Mouse (Mus musculus) megakaryocyte-erythroid progenitor cell, adult 5-6 weeks (primary cell): ENCODE data around the gene Trpc4ap. TPM values are rescaled to one million over a fixed set of nuclear protein-coding genes. Genes with fewer than 3 reads are reported as not detected.

ENCODE experiments used
- ATAC-seq: replicated peaks from 2 replicates; pipeline ENCODE4 v1.8.0; 2016; ENCODE audit warnings: mild to moderate bottlenecking, inconsistent platforms; ENCODE audit not compliant: severe bottlenecking, poor library complexity, low FRiP score, low TSS enrichment
- total RNA-seq, 2 experiments: library from RNA; stranded (forward) in 1 of 2; stranded (reverse) in 1 of 2; fragments of 200-1000, 215-1000 nt in 1 of 2; fragments of >200 nt in 1 of 2; fragmentation: Nextera tagmentation in 1 of 2; gene quantifications; 2 replicates each; pipeline ENCODE4 v1.2.3; 2014 to 2017

The Trpc4ap gene
- total RNA-seq, 2 experiments from 2014 or later = 61.0 to 86.6 TPM

GRCm38 (mm10) chr2:155696091-155696558, 3.9 kb upstream of the Trpc4ap start:
- ATAC-seq = peak; percentile 72

GRCm38 (mm10) chr2:155695316-155695715, 3.1 kb upstream of the Trpc4ap start:
- ATAC-seq = no peak

- no peak for ATAC-seq
Measured at GRCm38 (mm10) chr2:155694564-155694963, 2.4 kb upstream of the Trpc4ap start.

GRCm38 (mm10) chr2:155693136-155693535, 952 bp upstream of the Trpc4ap start:
- ATAC-seq = no peak

GRCm38 (mm10) chr2:155691336-155691722, 855 bp downstream of the Trpc4ap start:
- no peak for ATAC-seq

- ATAC-seq = no peak
Measured at GRCm38 (mm10) chr2:155689211-155689610, 3.0 kb downstream of the Trpc4ap start.

- ATAC-seq = no peak
Measured at GRCm38 (mm10) chr2:155687746-155688145, 4.4 kb downstream of the Trpc4ap start.

GRCm38 (mm10) chr2:155686572-155686971, 5.6 kb downstream of the Trpc4ap start:
- ATAC-seq = no peak

GRCm38 (mm10) chr2:155683821-155684220, 8.4 kb downstream of the Trpc4ap start:
- no peak for ATAC-seq

- no peak for ATAC-seq
Measured at GRCm38 (mm10) chr2:155683137-155683536, 9.0 kb downstream of the Trpc4ap start.

- no peak for ATAC-seq
Measured at GRCm38 (mm10) chr2:155681874-155682273, 10.3 kb downstream of the Trpc4ap start.

- ATAC-seq = no peak
Measured at GRCm38 (mm10) chr2:155681194-155681593, 11.0 kb downstream of the Trpc4ap start.

- no peak for ATAC-seq
Measured at GRCm38 (mm10) chr2:155680591-155680990, 11.6 kb downstream of the Trpc4ap start.

GRCm38 (mm10) chr2:155679586-155680110, 12.5 kb downstream of the Trpc4ap start:
- no peak for ATAC-seq

- ATAC-seq = no peak
Measured at GRCm38 (mm10) chr2:155675118-155675517, 17.1 kb downstream of the Trpc4ap start.

GRCm38 (mm10) chr2:155673546-155673945, 18.6 kb downstream of the Trpc4ap start:
- ATAC-seq = peak; percentile 67

GRCm38 (mm10) chr2:155671236-155671635, 20.9 kb downstream of the Trpc4ap start:
- ATAC-seq = no peak

- ATAC-seq = 0 out of 2 replicates have a peak, but pooled peaks have one; percentile 61
Measured at GRCm38 (mm10) chr2:155668461-155668860, 23.7 kb downstream of the Trpc4ap start.

GRCm38 (mm10) chr2:155667881-155668280, 24.3 kb downstream of the Trpc4ap start:
- no peak for ATAC-seq

- 0 out of 2 replicates have a peak, but pooled peaks have one; percentile 36 for ATAC-seq
Measured at GRCm38 (mm10) chr2:155663910-155664460, 28.2 kb downstream of the Trpc4ap start.

GRCm38 (mm10) chr2:155663097-155663496, 29.1 kb downstream of the Trpc4ap start:
- peak; percentile 78 for ATAC-seq
